Mouse (Mus musculus): ENCODE data around the gene Plet1. TPM values are rescaled to one million over a fixed set of nuclear protein-coding genes. Genes with fewer than 3 reads are reported as not detected.

Plet1 gene
- polyA plus RNA-seq, 1 experiment from 2014 or later, result 0.72 TPM

DNA sequence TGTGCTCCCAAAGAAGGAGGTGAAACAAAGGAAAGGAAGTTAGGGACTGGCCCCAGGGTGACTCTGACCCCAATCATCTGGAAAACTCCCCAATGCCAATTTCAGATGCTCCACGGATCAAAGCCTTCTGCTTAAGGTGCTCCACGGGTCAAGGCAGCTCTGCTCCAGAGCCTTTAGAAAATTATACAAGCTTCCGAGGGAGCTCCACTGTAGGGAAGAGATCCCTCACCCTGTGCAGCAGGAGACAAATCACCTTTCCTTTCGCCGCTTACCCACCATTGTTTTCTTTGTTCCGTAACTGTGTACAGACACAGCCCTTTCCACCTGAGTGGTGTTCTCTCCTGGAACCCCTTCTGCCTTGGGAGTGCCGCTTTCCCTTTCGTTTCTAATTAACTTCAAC lies 18.6 kb upstream of the Plet1 start:
- Histone ChIP-seq H3K27me3 (replicated peaks) (no peaks in the 10 kb centered on the region), H3K27ac (replicated peaks) (no peak overlapping the region), H3K36me3 (no peaks in the 10 kb centered on the region), H3K9me3 (replicated peaks) (no peaks in the 10 kb centered on the region), H3K9ac (replicated peaks) (no peak overlapping the region), H3K4me3 (replicated peaks) (no peak overlapping the region), H3K4me1 (0 out of 2 replicates have a peak, but pooled peaks cover 5% of the 10 kb centered on the region), H3K4me2 (no peak overlapping the region)
- 68% methylated on average over 8 of the region's 8 CpGs for WGBS
- ATAC-seq (ENCODE audit: low FRiP score), result no peak

DNA sequence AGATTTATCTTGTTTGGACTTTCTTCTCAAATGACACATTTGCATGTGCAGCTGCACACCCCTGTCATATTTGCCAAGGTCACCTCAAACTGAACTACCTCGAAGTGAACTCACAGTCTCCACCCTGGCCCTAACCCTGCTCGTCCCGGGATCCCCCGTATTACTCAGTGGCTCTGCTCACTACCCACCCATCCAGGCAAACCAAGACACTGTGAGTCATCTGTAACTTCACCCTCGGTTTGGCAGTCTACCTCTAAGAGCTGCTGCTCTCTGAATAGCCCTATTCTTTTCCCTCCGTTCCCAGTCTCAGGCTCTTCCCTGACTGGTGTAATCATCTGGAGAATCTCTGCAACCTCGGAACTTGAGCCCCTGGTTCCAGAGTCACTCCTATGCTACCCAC lies 17.7 kb upstream of the Plet1 start:
- Histone ChIP-seq H3K4me2 (no peak overlapping the region), H3K27ac (replicated peaks) (no peak overlapping the region), H3K27me3 (replicated peaks) (no peaks in the 10 kb centered on the region), H3K36me3 (no peaks in the 10 kb centered on the region), H3K9me3 (replicated peaks) (no peaks in the 10 kb centered on the region), H3K9ac (replicated peaks) (no peak overlapping the region), H3K4me3 (replicated peaks) (no peak overlapping the region), H3K4me1 (0 out of 2 replicates have a peak, but pooled peaks cover 5% of the 10 kb centered on the region)
- 70% methylated on average over 7 of the region's 7 CpGs for WGBS
- ATAC-seq (ENCODE audit: low FRiP score), result no peak

GRCm38 (mm10) chr9:50477270-50477669 lies 17.1 kb upstream of the Plet1 start:
- H3K4me1 ChIP-seq, result 0 out of 2 replicates have a peak, but pooled peaks cover 5% of the 10 kb centered on the region
- H3K27me3 ChIP-seq (replicated peaks), result no peaks in the 10 kb centered on the region
- ATAC-seq (ENCODE audit: low FRiP score), result no peak
- H3K4me2 ChIP-seq, result no peak overlapping the region
- no peak overlapping the region for H3K9ac ChIP-seq (replicated peaks)
- no peak overlapping the region for H3K4me3 ChIP-seq (replicated peaks)
- no peak overlapping the region for H3K27ac ChIP-seq (replicated peaks)
- 88% methylated on average over 9 of the region's 9 CpGs for WGBS
- no peaks in the 10 kb centered on the region for H3K36me3 ChIP-seq
- H3K9me3 ChIP-seq (replicated peaks), result no peaks in the 10 kb centered on the region

- Histone ChIP-seq H3K9ac (replicated peaks) (no peak overlapping the region), H3K9me3 (replicated peaks) (no peaks in the 10 kb centered on the region), H3K4me3 (replicated peaks) (no peak overlapping the region), H3K4me1 (0 out of 2 replicates have a peak, but pooled peaks cover 5% of the 10 kb centered on the region), H3K27ac (replicated peaks) (no peak overlapping the region), H3K36me3 (no peaks in the 10 kb centered on the region), H3K4me2 (no peak overlapping the region), H3K27me3 (replicated peaks) (no peaks in the 10 kb centered on the region)
- WGBS, result 20% methylated on average over 5 of the region's 5 CpGs
- ATAC-seq (ENCODE audit: low FRiP score), result no peak
Observed at GRCm38 (mm10) chr9:50478826-50479225, 15.5 kb upstream of the Plet1 start.

- 61% methylated on average over 8 of the region's 8 CpGs for WGBS
- Histone ChIP-seq H3K27me3 (replicated peaks) (no peaks in the 10 kb centered on the region), H3K4me1 (0 out of 2 replicates have a peak, but pooled peaks cover 5% of the 10 kb centered on the region), H3K4me2 (no peak overlapping the region), H3K9ac (replicated peaks) (no peak overlapping the region), H3K4me3 (replicated peaks) (no peak overlapping the region), H3K36me3 (no peaks in the 10 kb centered on the region), H3K27ac (replicated peaks) (no peak overlapping the region), H3K9me3 (replicated peaks) (no peaks in the 10 kb centered on the region)
- ATAC-seq (ENCODE audit: low FRiP score), result no peak
Observed at GRCm38 (mm10) chr9:50479476-50479875, 14.8 kb upstream of the Plet1 start.

DNA sequence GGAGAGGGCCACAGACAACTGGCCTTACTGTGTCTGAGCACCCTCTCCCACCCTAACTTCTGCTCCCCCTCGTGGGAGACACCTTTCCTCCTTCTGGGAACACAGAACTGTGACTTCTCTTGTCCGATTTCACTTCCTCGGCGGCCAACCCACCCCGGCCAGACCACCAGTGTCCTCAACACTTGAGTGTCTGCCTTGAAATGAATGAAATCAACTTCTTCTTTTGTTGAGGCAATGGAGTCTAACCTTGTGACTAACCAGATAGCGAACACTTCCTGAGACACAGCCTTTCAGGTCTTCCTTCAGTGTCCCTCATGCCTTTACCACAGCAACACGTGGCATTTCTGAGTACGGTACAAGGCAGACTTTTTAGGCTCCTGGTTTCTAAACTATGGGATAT lies 11.6 kb upstream of the Plet1 start:
- Histone ChIP-seq H3K9ac (replicated peaks) (no peak overlapping the region), H3K36me3 (no peaks in the 10 kb centered on the region), H3K4me3 (replicated peaks) (no peak overlapping the region), H3K9me3 (replicated peaks) (no peaks in the 10 kb centered on the region), H3K4me2 (no peak overlapping the region), H3K27me3 (replicated peaks) (no peaks in the 10 kb centered on the region), H3K4me1 (peaks cover 13% of the 10 kb centered on the region), H3K27ac (replicated peaks) (no peak overlapping the region)
- ATAC-seq (ENCODE audit: low FRiP score), result no peak
- 85% methylated on average over 8 of the region's 8 CpGs for WGBS

- 10% methylated on average over 10 of the region's 10 CpGs for WGBS
- no peak overlapping the region for H3K27ac ChIP-seq (replicated peaks)
- peak overlapping the region; percentile 32 for H3K4me2 ChIP-seq
- H3K27me3 ChIP-seq (replicated peaks), result no peaks in the 10 kb centered on the region
- ATAC-seq (ENCODE audit: low FRiP score), result no peak
- no peak overlapping the region for H3K4me3 ChIP-seq (replicated peaks)
- H3K4me1 ChIP-seq, result peaks cover 8% of the 10 kb centered on the region
- H3K9ac ChIP-seq (replicated peaks), result no peak overlapping the region
- H3K36me3 ChIP-seq, result no peaks in the 10 kb centered on the region
- no peaks in the 10 kb centered on the region for H3K9me3 ChIP-seq (replicated peaks)
Observed at GRCm38 (mm10) chr9:50485521-50485920, 8.8 kb upstream of the Plet1 start.

DNA sequence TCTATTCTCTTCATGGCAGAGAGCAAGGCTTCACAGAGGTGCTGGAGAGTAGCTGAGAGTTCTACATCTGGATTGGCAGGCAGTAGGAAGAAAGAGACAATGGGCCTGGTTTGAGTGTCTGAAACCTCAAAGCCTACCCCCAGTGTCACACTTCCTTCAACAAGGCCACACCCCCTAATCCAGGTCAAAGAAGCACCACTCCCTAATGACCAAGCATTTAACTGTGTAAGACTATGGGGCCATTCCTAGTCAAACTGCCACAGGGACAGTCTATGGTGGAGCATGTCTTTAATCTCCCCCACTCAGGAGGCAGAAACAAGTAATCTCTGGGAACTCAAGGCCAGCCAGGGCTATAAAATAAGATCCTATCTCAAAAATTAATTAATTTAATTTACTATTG lies 3.5 kb upstream of the Plet1 start:
- H3K4me2 ChIP-seq, result no peak overlapping the region
- peaks cover 2% of the 10 kb centered on the region; the same call in 1 of the 2 replicates for H3K4me1 ChIP-seq
- no peaks in the 10 kb centered on the region for H3K27me3 ChIP-seq (replicated peaks)
- H3K9ac ChIP-seq (replicated peaks), result no peak overlapping the region
- no peak overlapping the region for H3K27ac ChIP-seq (replicated peaks)
- no peak for ATAC-seq (ENCODE audit: low FRiP score)
- H3K36me3 ChIP-seq, result no peaks in the 10 kb centered on the region
- no peaks in the 10 kb centered on the region for H3K9me3 ChIP-seq (replicated peaks)
- H3K4me3 ChIP-seq (replicated peaks), result no peak overlapping the region

GRCm38 (mm10) chr9:50491531-50492045 lies 2.7 kb upstream of the Plet1 start:
- H3K9me3 ChIP-seq (replicated peaks), result no peaks in the 10 kb centered on the region
- WGBS, result 88% methylated on average over 2 of the region's 2 CpGs
- H3K4me3 ChIP-seq (replicated peaks), result no peak overlapping the region
- peaks cover 7% of the 10 kb centered on the region; the same call in 1 of the 2 replicates for H3K4me1 ChIP-seq
- H3K27ac ChIP-seq (replicated peaks), result no peak overlapping the region
- no peak overlapping the region for H3K4me2 ChIP-seq
- H3K9ac ChIP-seq (replicated peaks), result no peak overlapping the region
- no peaks in the 10 kb centered on the region for H3K27me3 ChIP-seq (replicated peaks)
- H3K36me3 ChIP-seq, result no peaks in the 10 kb centered on the region
- ATAC-seq (ENCODE audit: low FRiP score), result no peak

- Histone ChIP-seq H3K9ac (replicated peaks) (no peak overlapping the region), H3K36me3 (no peaks in the 10 kb centered on the region), H3K27me3 (replicated peaks) (no peaks in the 10 kb centered on the region), H3K9me3 (replicated peaks) (no peaks in the 10 kb centered on the region), H3K4me2 (no peak overlapping the region), H3K4me1 (peaks cover 7% of the 10 kb centered on the region; the same call in 1 of the 2 replicates), H3K4me3 (replicated peaks) (no peak overlapping the region), H3K27ac (replicated peaks) (no peak overlapping the region)
- WGBS, result 68% methylated on average over 2 of the region's 2 CpGs
- no peak for ATAC-seq (ENCODE audit: low FRiP score)
Observed at GRCm38 (mm10) chr9:50493777-50494176, 548 bp upstream of the Plet1 start.

DNA sequence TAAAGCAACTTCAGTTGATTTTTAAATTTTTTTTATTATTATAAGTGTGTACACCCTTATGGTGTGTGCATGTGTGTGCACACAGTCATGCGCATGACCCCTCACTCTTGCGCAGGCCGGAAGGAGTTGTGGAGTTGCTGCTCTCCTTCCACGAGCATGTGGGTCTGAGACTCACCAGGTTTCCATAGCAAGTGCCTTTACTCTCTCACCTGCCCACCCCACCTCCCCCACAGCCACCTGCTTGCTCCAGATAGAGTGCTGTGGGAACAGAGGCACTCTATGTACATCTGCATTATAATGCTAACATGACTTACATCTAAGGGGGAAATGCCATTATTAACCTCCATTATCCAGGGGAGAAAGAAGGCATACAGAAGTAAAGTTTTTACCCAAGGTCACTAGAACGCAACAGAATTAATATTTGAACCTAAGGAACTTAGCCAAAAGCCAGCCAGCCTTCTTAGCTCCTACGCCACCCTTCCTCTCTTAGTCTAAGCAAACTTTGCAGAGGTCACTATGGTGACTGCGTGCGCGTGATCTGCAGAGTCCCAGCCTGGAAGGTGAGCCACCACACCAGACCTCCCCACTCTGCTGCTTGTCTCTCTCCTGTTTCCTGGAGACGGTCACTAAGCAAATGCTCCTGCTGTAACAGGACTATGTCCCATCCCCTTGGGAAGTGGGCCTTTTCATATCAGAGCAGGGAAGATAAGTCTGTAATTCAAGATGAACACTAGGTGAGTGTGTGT lies 1.3 kb downstream of the Plet1 start:
- no peak overlapping the region for H3K27ac ChIP-seq (replicated peaks)
- no peaks in the 10 kb centered on the region for H3K9me3 ChIP-seq (replicated peaks)
- 79% methylated on average over 10 of the region's 10 CpGs for WGBS
- H3K4me3 ChIP-seq (replicated peaks), result no peak overlapping the region
- H3K4me2 ChIP-seq, result no peak overlapping the region
- H3K9ac ChIP-seq (replicated peaks), result no peak overlapping the region
- no peaks in the 10 kb centered on the region for H3K36me3 ChIP-seq
- no peaks in the 10 kb centered on the region for H3K27me3 ChIP-seq (replicated peaks)
- peaks cover 7% of the 10 kb centered on the region; the same call in 1 of the 2 replicates for H3K4me1 ChIP-seq
- ATAC-seq (ENCODE audit: low FRiP score), result no peak

GRCm38 (mm10) chr9:50496151-50496505 lies 1.8 kb downstream of the Plet1 start:
- Histone ChIP-seq H3K27ac (replicated peaks) (no peak overlapping the region), H3K9me3 (replicated peaks) (no peaks in the 10 kb centered on the region), H3K4me3 (replicated peaks) (no peak overlapping the region), H3K27me3 (replicated peaks) (no peaks in the 10 kb centered on the region), H3K36me3 (no peaks in the 10 kb centered on the region), H3K4me2 (no peak overlapping the region), H3K9ac (replicated peaks) (no peak overlapping the region), H3K4me1 (peaks cover 7% of the 10 kb centered on the region; the same call in 1 of the 2 replicates)
- 37% methylated on average over 6 of the region's 6 CpGs for WGBS
- ATAC-seq (ENCODE audit: low FRiP score), result no peak
